Mouse (Mus musculus) thymus, postnatal 4 days (tissue): ENCODE data around the gene Chst8.

Experiments used
- DNase-seq: peaks from one replicate; pipeline ENCODE4 v3.0.0; 2021

The Chst8 gene

DNA sequence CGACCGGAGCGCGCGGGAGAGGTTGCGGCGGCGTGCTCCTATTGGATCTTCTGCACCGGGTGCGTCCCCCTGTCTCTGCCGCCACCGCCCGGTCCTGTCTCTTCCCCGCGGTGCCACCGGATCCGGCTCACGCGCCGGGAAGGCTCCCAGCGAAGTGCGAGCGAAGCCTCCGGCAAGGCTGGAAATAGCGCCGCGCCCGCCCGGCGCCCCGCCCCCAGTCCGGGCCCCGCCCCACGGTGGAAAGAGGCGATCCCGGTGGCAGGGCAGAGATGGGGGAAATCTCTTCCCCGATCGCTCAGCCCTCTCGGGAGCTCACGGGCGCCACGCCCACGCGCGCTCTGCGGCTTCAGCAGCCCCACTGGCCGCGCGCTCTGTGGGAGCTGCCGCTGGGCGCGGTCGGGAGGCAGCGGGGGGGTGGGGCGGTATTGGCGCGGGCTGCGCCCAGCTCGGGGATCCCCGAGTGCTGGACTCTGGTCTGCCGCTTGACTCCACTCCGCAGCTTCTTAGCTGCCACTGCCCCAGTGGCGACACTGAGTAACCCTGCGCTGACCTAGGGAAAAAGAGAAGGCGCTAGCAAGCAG is at the start of gene Chst8:
Gene Chst8, minus strand, starts transcription at position 181 of the 581 bp plus-strand sequence.
- DNase-seq = peak; percentile 32

DNA sequence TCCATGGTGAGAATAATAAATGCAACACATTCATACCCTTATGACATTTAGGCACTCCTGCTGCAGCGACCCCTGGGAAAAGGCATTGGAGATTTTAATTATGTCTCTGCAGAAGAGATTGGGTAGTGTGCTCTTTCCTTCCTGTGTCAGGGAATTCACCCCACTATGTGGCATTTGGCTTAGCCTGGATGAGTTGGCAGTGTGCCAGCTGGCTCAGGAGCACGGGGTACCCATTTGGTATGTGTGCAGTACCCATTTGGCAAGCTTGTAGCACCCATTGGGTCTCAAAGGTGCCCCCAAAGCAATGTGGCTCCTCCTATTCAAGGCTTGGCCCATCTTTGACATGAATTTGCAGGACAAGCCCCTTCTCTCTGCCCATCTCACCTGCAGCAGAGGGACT is 45.8 kb upstream of the Chst8 start:
- DNase-seq = no peak

DNA sequence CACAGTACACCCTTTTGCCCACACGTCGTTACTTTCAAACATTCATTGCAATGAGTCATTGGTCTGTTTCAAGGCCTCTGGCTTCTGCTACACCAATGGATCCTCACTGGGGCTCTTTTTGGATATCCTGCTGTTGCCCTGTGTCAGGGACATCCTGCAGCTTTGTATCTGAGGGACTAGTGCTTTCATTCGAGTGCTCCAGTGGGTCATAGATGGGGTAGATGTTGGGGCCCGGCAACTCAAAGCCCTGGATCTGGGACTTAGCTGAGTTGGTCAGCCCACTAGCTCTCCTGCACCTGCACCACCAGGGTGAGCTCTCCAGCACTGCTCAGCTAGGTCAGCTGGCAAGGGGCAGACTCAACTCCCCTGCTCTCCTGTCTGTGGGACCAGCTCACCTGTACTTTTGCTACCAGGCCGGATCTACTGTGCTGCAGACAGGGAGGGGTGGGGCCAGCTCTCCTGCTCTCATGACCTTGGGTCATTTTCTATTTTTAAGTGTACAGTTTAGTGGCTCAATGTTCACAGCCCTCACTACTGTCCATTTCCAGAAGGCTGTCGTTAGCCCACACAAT is 42.4 kb upstream of the Chst8 start:
- DNase-seq = no peak

DNA sequence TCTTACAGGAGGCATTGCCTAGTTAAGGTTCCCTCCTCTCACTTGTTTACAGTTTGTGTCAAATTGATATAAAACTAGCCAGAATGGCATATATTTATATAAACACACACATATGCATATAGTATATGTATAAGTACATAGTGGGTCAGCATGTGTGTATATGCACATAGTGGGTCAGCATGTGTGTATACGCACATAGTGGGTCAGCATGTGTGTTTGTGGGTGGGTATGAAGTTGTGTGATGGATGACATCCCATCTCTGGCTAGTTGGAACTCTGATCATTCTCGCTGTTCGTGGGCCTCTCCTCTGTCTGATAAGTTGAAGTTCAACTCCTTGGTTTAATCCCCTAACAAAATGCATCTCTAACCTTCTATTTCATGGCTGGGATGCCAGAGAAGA is 40.9 kb upstream of the Chst8 start:
- no peak for DNase-seq

DNA sequence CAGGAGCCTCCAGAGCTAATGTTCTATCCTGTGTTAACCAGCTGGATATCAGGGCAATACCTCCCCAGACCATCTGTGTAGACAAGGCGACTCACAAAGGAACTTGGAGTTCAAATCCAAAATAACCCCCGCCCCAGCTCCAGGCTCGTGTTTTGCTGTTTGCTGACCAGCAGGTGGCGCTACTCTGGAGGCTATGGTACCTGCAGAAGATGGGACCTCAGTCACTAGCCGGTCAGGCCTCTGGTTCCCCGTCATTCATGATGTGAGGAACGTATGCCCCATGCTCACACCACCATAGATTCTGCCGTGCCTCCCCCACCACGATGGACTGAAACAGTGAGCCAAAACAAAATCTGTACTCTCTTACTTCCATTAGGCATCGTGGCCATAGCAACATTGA is 37.1 kb upstream of the Chst8 start:
- peak; percentile 49 for DNase-seq

DNA sequence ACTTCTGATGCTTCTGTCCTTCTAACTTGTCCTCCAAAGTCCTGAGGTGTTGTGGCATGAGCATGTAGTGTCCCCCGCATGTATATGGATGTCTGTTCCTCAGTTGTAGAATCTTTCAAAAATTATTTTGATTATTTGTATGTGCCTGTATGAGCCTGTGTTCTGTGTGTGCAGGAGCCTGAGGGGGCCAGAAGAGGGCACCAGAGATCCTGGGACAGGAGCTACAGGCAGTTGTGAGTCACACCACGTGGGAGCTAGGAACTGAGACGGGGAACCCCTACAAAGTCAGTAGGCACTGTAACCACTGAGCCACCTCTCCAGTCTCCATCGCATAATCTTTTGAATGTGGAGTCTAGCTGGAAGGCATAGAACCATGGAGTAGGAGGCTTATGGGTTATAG is 36.3 kb upstream of the Chst8 start:
- no peak for DNase-seq

DNA sequence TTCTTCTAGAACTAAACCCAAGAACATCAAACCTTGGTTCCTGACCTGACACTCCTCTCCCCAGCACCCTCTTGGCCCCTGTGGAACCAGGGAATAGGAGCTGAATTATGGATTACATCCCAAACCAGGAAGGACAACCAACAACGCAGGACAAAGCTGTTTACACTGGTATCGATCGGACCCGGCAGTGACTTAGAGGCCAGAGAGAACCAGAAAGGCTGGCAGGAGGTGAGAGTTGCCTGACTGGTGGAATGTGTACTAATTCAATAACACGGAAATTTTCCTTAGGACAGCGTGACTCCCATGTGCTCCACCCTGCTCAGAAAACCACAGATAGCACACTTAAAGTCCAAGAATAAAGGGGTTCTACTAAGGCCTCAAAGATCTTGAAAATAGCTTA is 35.4 kb upstream of the Chst8 start:
- DNase-seq = no peak

DNA sequence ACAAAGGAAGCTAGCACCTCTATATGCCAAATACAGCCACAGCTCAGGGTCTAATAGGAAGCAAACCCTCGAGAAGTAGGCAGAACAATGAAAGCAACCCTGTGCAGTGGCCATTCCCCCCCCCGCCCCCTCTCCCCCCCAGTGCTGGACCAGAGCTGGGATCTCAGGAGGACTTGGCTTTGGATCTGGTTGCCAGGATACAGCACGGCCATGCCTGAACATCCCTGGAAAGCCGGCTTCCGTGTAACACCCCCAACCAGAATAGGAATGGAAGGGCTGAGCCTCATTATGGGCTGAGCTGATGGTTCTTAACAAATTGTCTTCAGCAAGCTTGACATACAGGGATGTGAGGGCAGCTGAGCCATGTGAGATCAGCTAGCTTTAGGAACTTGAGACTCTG is 34.9 kb upstream of the Chst8 start:
- no peak for DNase-seq

DNA sequence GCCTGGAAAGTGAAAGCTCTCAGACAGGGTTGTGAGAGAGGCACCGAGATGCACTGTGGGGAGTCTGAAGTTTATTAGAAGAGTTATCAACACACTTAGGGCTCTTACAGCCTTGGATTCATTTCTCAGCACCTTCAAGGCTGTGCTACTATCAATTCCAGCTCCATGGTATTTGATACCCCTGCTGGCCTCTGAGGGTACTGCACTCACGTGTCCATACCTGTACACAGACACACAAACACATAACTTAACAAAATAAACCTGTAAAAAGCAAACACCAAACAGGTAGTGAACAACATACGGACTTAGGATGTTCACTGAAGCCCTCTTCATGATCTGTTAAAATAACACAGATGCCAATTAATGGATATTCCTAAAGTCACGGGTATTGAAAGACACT is 26.2 kb upstream of the Chst8 start:
- peak; percentile 41 for DNase-seq

DNA sequence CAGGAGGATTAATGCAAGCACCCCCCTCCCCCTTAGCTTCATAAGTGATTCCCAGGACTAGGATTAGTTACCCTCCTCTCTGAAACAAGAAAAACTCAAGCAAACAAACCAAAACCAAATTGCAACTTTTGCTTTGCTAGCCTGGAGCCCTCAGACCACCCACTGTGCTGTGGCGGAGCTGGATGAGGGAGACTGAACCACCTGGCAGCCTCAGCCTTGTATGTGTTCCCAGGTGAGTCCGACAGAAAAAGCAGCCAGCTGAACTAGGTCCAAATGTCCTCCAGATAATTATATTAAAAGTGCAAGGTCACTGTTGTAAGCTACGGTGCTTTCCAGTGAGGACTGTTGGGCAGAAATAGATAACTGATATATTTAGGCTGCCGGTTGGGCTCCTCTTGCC is 25.7 kb upstream of the Chst8 start:
- no peak for DNase-seq

DNA sequence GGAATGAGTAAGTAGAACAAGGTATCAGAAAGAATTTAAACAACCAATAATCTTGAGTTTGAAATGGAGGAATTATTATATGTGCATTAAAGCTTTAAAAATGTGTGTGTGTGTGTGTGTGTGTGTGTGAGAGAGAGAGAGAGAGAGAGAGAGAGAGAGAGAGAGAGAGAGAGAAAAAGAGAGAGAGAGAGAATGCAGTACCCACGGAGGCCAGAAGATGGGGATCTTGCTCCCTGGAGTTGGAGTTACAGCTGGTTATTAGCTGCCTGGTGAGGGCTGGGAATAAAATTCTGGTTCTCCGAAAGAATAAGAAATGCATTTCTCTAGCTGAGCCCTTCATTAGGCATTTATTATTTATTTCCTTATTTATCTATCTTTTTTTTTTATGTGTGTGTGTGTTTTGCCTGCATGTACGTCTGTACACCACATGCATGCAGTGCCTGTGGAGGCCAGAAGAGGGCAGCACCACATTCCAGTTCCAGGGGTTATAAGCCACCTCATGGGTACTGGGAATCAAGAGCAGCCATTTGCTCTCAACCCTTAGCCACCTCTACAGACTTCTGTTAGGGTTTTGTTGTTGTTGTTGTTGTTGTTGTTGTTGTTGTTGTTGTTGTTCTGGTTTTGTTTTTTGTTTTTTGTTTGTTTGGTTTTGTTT is 13.9 kb upstream of the Chst8 start:
- peak; percentile 70 for DNase-seq

DNA sequence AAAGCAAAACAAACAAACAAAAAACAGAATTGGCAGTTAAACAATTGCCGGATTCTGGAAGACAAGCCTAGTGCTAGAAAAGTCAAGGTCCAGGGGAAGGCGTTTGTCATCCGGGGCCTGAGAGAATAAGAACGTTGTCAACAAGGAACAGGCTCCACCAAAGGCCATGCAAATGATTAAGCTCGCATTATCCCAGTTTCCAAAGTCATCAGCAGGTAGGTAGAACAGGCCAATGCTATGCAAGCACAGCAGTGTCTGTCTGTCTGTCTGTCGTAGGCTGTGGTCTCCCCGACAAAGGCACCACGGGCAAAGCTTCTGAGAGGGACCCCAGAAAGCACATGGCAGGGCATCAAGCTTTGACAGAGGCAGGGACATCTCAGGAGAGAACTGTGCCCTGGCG is 9.1 kb upstream of the Chst8 start:
- DNase-seq = no peak

DNA sequence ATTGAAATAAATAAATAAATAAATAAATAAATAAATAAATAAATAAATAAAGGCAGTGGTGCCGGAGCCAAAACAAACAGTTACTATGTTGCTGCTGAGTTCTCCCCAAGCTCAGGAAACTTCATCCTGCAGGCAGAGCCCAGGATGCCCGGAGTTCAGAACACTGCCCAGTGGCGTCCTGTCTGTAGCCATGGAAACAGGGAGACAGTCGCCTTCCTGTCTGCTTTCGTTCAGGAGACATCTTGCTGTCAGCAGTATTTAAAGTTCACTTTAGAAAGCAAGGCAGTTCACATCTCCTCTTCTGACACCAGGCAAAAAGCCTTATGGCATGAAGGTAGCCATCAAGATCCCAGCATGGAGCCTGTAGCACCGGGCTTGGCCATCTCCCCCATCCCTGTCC is 8.0 kb upstream of the Chst8 start:
- DNase-seq = no peak

DNA sequence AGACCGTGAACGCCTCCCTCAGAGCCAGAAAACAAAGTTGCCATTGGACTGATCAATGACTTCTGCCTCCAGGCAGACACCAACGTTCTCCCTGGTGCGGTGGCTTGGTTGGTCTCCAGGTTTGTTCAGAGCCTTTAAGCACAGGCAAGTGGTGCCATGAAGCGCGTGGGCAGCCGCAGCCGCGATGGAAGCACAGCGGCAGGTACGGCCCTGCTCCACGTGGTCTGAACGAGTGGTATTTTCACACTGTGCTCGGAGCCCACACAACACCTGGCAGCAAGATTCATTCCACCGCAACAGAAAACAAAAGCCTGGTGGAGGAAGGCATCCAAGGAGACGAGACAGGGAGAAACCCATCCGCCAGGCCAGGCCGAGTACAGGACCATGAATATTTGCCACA is 7.3 kb upstream of the Chst8 start:
- no peak for DNase-seq

DNA sequence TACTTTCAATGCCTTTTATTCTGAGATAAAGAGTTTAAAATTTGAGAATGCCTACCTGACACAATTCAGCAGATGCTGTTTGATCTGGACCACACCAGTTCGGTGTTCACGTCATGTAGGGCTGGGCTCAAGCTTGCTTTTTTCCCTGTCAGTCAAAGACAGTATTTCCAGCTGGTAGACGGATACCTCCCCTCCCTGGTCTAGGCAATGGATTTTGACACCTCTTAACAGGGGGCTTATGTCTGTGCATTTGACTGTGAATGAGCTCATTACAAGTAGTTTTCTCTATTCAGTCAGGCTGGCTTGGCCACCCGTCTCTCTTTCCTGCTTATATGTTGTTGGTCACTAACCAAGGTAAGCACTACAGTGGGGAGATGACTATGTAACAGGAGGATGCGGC is 6.1 kb upstream of the Chst8 start:
- DNase-seq = no peak

DNA sequence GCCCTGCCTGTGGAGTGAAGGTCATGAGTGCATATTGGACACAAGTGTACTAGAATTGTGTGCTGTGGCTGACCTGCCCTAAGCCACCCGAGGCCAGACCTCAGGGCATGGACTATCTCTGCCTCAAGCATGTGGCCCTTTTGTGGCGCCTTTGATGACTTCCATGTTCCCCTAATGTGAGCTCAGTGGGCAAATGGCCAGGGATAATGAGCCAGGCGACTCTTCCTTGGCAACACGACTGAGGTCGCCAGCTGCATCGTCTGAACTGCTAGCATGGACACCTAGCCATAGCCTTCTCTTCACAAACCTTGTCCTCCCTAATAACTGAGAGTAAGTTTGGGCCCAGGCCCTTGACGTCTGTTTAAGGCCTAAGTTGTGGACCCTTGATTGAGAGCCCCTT is 4.5 kb upstream of the Chst8 start:
- no peak for DNase-seq

DNA sequence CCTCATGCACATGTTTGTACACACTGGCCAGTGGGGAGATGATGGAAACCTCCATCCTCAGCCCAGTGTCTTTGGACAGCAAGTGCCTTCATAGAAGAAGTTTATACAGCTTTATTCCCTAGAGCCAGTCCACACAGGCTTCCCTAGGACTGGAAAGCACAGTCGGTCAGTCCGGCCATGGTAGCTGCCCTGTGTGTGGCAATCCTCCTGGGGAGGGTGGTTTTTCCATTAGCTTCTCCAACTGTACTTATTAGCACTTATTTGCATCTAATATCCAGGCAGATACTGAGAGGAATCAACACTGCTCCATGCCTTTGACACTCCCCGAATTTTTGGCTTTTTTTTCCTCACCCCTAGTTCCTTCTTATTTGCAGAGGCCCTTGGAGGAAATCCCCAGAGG is 2.3 kb upstream of the Chst8 start:
- no peak for DNase-seq

DNA sequence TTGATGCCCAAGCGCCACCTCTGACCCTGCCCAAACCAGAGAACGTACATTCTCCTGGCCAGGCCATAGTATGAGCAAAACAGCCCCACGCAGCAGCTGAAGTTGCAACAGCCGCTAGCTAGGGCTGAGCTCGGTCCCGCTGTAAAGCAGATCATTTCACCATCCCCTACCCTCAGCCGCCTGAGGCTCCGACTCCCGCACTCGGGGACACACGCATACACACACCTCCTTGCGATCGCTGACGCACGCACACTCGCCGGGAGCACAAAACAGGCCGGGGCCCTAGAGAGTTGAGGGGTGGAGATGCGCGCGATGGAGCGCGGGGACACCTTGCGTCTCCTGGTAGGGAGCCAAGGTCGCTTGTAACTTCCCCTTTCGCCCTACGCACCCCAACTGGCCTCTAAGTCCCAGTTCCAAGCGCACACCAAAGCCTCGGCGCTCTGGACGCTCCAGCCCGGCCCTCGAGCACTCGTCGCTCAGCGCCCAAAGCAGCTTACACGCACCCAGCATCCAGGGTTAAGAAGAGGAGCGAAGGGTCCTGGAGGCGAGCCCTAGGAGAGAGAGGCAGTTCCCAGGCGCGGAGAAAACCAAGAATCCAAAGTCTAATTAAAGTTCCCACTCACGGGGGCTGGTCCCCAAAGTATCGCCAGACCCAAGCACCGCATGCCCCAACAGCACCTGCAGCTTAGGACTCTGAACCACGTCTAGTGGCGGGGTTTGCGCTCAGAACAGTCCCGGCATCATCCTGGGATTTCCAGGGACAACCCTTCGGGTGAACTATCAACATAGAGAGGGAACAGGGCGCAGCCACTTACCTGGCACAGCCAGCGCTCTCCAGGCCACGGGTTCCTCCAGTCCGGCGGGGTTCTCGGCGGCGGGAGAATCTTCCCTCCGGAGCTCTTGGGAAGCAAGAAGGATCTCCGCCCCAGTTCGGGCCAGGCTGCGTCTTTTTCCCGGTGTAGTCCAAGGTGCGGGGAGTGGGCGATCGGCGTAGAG is 682 bp downstream of the Chst8 start:
- no peak for DNase-seq

DNA sequence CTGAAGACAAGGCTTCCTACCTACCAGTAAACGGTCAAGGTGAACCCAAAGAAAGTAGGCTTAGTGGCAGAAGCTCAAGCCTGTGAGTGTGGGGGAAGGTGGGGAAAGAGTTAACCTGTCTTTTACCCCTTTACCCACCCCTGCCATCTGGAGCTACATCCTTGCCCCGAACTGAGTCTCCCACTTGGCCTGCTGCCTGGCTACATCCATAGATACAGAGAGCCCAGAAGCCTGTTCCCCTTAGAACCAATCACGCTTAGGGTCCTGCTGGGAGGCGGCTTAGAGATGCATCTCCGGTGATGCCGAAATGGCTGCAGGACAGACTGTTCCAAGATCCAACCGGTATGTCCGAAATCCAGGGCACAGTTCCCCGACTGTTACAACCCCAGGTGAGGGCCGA is 1.5 kb downstream of the Chst8 start:
- DNase-seq = no peak

DNA sequence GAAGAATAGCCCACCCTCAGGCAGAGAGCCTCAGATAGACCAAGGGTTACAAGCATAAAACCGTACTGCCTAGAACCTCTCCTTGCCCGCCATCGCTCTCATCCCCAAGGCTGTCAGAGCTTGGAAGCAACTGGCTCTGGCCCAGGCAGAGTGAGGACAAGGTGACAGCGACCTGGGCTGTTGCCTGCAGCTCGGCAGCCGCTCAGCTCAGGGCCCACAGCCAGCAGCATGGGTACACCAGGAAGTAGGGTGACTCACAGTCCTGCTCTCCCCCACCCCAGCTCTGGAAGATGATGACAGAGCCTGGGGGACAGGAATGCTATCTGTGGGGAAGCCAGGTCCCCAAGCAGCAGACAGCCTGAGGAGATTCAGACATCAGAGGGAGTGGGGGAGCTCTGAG is 6.2 kb downstream of the Chst8 start:
- DNase-seq = no peak

DNA sequence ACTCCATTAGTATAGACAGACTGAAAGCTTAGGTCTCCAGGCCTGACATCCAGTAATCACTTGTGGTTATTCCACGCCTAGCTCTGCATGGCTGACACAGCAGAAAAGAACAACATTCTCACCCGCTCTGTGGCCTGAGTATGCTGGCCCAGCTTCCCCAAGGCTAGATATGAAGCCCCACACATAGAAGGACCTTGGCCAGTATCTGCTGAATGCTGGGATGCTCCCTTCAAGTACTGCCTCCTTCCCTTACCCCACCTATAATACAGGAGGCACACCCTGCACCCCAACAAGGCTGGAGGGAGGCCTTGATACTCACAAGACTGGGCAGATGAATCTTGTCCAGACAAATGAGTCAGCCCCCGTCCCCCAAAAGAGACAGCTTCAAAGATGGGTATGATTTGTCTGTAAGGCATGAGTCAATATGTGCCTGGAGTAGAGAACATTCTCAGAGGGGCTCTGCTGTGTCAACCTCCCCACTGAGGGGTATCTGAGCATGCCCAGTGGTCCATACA is 6.8 kb downstream of the Chst8 start:
- DNase-seq = no peak

DNA sequence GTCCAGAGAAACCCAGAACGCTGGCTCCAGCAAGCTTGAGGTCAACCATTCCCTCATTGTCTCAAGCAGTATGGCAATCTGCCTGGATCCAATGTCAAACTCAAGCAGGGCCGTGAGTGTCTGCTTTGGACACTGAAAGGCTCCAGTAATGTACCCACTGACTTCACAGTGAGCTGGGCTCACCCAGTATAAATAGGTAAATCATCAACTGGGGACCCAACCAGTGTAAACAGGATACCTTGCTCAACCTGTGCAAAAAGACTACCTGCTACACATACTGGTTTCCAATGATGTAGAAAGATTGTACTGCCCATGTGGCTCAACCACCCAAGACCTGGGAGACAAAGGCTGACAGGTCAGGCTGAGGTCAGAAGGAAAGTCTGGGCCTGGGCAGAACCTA is 7.5 kb downstream of the Chst8 start:
- no peak for DNase-seq

DNA sequence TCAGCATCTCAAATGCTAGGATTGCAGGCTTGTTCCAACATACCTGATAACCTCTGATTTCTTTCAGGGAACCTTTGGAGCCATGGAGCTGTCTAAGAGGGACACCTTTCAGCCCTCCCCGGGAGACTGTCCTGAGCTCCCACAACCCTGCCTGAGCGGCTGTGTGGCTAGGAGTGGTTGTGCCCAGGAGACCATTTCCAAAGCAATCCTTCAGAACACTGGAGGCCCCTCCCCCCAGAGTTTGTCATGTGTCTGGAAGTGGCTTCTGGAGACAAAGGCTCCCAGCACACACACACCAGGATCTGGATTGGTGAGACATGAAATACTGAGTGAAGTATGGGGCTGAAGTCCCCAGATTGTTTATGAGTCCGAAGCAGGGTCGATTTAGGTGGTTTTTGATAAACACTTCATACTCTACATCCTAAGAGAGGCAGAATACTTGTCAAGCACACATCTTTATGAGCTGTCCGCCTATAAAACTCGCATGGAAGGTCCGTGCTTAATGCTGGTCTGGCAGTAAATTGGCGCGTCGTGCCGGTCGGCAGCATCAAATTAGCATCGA is 12.5 kb downstream of the Chst8 start:
- no peak for DNase-seq
